Mouse (Mus musculus): ENCODE data around the gene Rnf41.

The Rnf41 gene

GRCm38 (mm10) chr10:128474366-128474765, 62.9 kb downstream of the Rnf41 start:
- peak; percentile 84 for DNase-seq (ENCODE audit: low read depth, low spot score)

GRCm38 (mm10) chr10:128486370-128486769, 74.9 kb downstream of the Rnf41 start:
- DNase-seq (ENCODE audit: low read depth, low spot score) = no peak

GRCm38 (mm10) chr10:128487861-128488712, 76.6 kb downstream of the Rnf41 start:
- no peak for DNase-seq (ENCODE audit: low read depth, low spot score)

- DNase-seq (ENCODE audit: low read depth, low spot score) = no peak
Measured at GRCm38 (mm10) chr10:128488776-128489175, 77.3 kb downstream of the Rnf41 start.

- DNase-seq (ENCODE audit: low read depth, low spot score) = peak; percentile 84
Measured at GRCm38 (mm10) chr10:128489380-128489779, 77.9 kb downstream of the Rnf41 start.

- DNase-seq (ENCODE audit: low read depth, low spot score) = peak; percentile 62
Measured at GRCm38 (mm10) chr10:128489785-128490184, 78.3 kb downstream of the Rnf41 start.

GRCm38 (mm10) chr10:128490232-128490631, 78.8 kb downstream of the Rnf41 start:
- peak; percentile 54 for DNase-seq (ENCODE audit: low read depth, low spot score)

GRCm38 (mm10) chr10:128490912-128491311, 79.5 kb downstream of the Rnf41 start:
- no peak for DNase-seq (ENCODE audit: low read depth, low spot score)

All from R1 (cell line).